Mouse (Mus musculus): ENCODE measurements around the gene Rad23a. TPM values are rescaled to one million over a fixed set of nuclear protein-coding genes. Genes with fewer than 3 reads are reported as not detected.
A peak's percentile ranks its signal among the peaks of the same experiment; 100 is the strongest.

Rad23a gene
- polyA plus RNA-seq, 1 experiment: 117 TPM

GRCm38 (mm10) chr8:84873016-84873415, 32.6 kb upstream of the Rad23a start:
- 94% methylated on average over 4 of the region's 4 CpGs for WGBS

GRCm38 (mm10) chr8:84872309-84872965, 32.0 kb upstream of the Rad23a start:
- no peaks in the 10 kb centered on the region for H3K27me3 ChIP-seq (ENCODE audit: control insufficient read depth, insufficient read depth, low read length)
- TF ChIP-seq CTCF (IDR thresholded peaks at IDR 0.05; ENCODE audit: borderline replicate concordance, insufficient read depth, low read depth, low read length) (no peak), POLR2A (IDR thresholded peaks at IDR 0.05; ENCODE audit: borderline replicate concordance, insufficient read depth, low read length) (no peak)
- 7% methylated on average over 54 of the region's 54 CpGs for WGBS
- DNase-seq: peak in 1 of 2 experiments; percentile 29
- H3K4me1 ChIP-seq (ENCODE audit: control insufficient read depth, insufficient read depth, low read length): peaks cover 6% of the 10 kb centered on the region
- H3K4me3 ChIP-seq (replicated peaks; ENCODE audit: insufficient read depth, low read depth, low read length): peak overlapping the region; percentile 56
- no peak overlapping the region for H3K27ac ChIP-seq (ENCODE audit: insufficient read depth, low read length)

More at GRCm38 (mm10) chr8:84873016-84873415, 32.6 kb upstream of the Rad23a start:
- TF ChIP-seq POLR2A (IDR thresholded peaks at IDR 0.05; ENCODE audit: borderline replicate concordance, insufficient read depth, low read length) (no peak), CTCF (IDR thresholded peaks at IDR 0.05; ENCODE audit: borderline replicate concordance, insufficient read depth, low read depth, low read length) (no peak)
- DNase-seq: no peak
- no peaks in the 10 kb centered on the region for H3K27me3 ChIP-seq (ENCODE audit: control insufficient read depth, insufficient read depth, low read length)
- H3K4me3 ChIP-seq (replicated peaks; ENCODE audit: insufficient read depth, low read depth, low read length): no peak overlapping the region
- no peak overlapping the region for H3K27ac ChIP-seq (ENCODE audit: insufficient read depth, low read length)
- peaks cover 9% of the 10 kb centered on the region for H3K4me1 ChIP-seq (ENCODE audit: control insufficient read depth, insufficient read depth, low read length)

DNA sequence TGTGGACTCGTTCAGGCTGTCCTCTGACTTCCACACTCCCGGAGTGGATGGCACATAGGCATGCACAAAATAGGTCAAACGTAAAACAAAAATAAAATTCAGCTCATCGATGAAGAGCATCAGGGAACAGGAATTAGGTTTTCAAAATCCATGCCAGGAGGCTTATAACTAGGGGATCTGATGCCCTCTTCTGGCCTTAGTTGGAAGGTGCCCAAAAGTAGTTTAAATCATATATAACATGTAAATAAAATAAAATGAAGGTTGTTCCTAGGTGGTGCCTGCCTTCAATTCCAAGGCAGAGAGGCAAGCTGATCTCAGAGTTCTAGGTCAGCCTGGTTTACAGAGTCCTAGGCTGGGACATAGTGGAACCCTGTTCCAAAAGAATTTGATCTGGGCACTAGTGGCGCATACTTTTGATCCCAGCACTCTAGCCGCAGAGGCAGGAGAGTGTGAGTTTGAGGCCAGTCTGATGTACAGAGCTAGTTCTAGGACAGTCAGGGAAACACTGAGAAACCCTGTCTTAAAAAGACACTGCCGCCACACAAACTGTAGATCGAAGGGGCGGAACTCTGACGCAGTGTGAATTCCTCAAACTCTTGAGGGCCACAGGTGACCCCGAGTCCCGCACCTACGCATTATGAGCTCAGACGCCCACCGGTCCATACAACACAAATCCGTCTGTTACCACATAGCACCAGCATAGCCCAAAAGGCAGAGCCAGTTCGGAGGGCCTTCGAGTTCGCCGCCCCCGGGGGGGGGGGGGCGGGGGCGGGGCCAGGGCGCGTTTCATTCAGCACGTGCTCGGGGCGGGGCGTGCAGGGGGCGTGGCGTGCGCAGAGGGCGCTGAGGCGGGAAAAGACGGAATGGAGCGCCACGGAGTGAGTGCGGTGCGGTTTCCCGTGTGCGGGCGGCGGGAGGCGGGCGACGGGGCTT, 31.2 kb upstream of the Rad23a start, which contains the start of gene Syce2:
TSS of gene Syce2 (plus strand) at position 736 of the 933 bp plus-strand sequence.
- DNase-seq: peak; percentile 61 to 62
- Histone ChIP-seq H3K4me3 (replicated peaks; ENCODE audit: insufficient read depth, low read depth, low read length) (peak within 1 kb of the TSS; percentile 56), H3K4me1 (ENCODE audit: control insufficient read depth, insufficient read depth, low read length) (peaks cover 3% of the 10 kb centered on the region; the same call in 1 of the 2 replicates), H3K27me3 (ENCODE audit: control insufficient read depth, insufficient read depth, low read length) (no peaks in the 10 kb centered on the region), H3K27ac (ENCODE audit: insufficient read depth, low read length) (no peak within 1 kb of the TSS)
- 11% methylated on average over 43 of the region's 46 CpGs for WGBS
- TF ChIP-seq CTCF (IDR thresholded peaks at IDR 0.05; ENCODE audit: borderline replicate concordance, insufficient read depth, low read depth, low read length): no peak
- TF ChIP-seq POLR2A (IDR thresholded peaks at IDR 0.05; ENCODE audit: borderline replicate concordance, insufficient read depth, low read length): no peak

DNA sequence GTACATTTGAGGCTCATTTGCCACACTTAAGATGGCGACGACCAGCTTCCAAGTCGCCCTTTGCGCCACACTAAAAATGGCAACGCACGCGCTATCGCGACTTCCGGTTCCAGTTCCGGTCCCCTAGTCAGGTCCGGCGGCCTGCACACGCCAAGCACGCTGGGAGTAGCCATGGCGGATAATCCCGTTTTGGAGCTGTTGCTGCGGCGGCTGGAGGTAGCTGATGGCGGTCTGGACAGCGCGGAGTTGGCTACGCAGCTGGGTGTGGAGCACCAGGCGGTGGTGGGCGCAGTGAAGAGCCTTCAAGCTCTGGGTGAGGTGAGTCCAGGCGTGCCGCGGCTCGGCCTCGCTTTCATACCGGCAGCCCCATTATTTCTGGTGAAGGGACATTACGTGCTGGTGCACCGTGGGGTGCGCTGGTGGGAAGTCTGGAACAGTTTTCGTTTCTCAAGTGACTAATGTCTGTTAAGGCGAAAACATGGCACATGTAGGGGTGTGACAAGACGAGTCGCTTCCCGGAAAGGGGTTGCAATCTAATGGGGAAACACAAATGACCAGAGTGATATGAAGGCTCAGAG, 16.5 kb upstream of the Rad23a start, which contains the start of gene Farsa:
TSS of gene Farsa (plus strand) at position 126 of the 578 bp plus-strand sequence.
- no peak for TF ChIP-seq CTCF (IDR thresholded peaks at IDR 0.05; ENCODE audit: borderline replicate concordance, insufficient read depth, low read depth, low read length)
- TF ChIP-seq POLR2A (IDR thresholded peaks at IDR 0.05; ENCODE audit: borderline replicate concordance, insufficient read depth, low read length): peak; percentile 95
- Histone ChIP-seq H3K27me3 (ENCODE audit: control insufficient read depth, insufficient read depth, low read length) (no peaks in the 10 kb centered on the region), H3K27ac (ENCODE audit: insufficient read depth, low read length) (peak within 1 kb of the TSS; percentile 30), H3K4me1 (ENCODE audit: control insufficient read depth, insufficient read depth, low read length) (peaks cover 9% of the 10 kb centered on the region; the same call in 1 of the 2 replicates), H3K4me3 (replicated peaks; ENCODE audit: insufficient read depth, low read depth, low read length) (peak within 1 kb of the TSS; percentile 68)
- DNase-seq: peak; percentile 93 to 95
- WGBS: under 1% methylated on average over 39 of the region's 39 CpGs

DNA sequence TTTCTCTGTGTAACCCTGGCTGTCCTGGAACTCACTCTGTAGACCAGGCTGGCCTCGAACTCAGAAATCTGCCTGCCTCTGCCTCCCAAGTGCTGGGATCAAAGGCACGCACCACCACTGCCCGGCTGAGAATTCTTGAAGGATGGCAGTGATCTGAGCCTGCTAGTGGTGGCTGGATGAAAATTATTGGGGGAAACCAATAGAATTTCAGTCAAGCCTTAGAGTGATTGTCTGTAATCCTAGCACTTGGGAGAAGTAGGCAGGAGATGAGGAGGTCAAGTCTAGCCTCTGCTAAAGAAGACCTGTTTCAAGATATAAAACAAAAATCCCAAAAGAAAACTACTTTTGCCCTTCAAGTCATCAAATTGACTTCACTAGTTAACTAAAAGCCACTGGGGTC, 16.0 kb upstream of the Rad23a start:
- WGBS: 85% methylated on average over 3 of the region's 3 CpGs
- no peak for DNase-seq
- no peak for TF ChIP-seq CTCF (IDR thresholded peaks at IDR 0.05; ENCODE audit: borderline replicate concordance, insufficient read depth, low read depth, low read length)
- H3K27ac ChIP-seq (ENCODE audit: insufficient read depth, low read length): no peak overlapping the region
- no peaks in the 10 kb centered on the region for H3K27me3 ChIP-seq (ENCODE audit: control insufficient read depth, insufficient read depth, low read length)
- H3K4me1 ChIP-seq (ENCODE audit: control insufficient read depth, insufficient read depth, low read length): peaks cover 9% of the 10 kb centered on the region; the same call in 1 of the 2 replicates
- no peak overlapping the region for H3K4me3 ChIP-seq (replicated peaks; ENCODE audit: insufficient read depth, low read depth, low read length)

GRCm38 (mm10) chr8:84847684-84848435, 7.4 kb upstream of the Rad23a start:
- Histone ChIP-seq H3K4me3 (replicated peaks; ENCODE audit: insufficient read depth, low read depth, low read length) (no peak overlapping the region), H3K4me1 (ENCODE audit: control insufficient read depth, insufficient read depth, low read length) (peaks cover 9% of the 10 kb centered on the region; the same call in 1 of the 2 replicates), H3K27me3 (ENCODE audit: control insufficient read depth, insufficient read depth, low read length) (no peaks in the 10 kb centered on the region), H3K27ac (ENCODE audit: insufficient read depth, low read length) (peak overlapping the region; percentile 62; the same call in 1 of the 2 replicates)
- peak; percentile 36 to 39 for DNase-seq
- WGBS: 43% methylated on average over 6 of the region's 6 CpGs
- TF ChIP-seq POLR2A (IDR thresholded peaks at IDR 0.05; ENCODE audit: borderline replicate concordance, insufficient read depth, low read length) (no peak), CTCF (IDR thresholded peaks at IDR 0.05; ENCODE audit: borderline replicate concordance, insufficient read depth, low read depth, low read length) (no peak)
